In genomic region chr17:43629496-43630426, GRCm38 (mm10) we compare ENCODE assay signal across 8 mouse cellular contexts. TPM values are rescaled to one million over a fixed set of nuclear protein-coding genes. Genes with fewer than 3 reads are reported as not detected.
DNase-seq lines count a peak whose midpoint lies in the region; ATAC-seq lines count a peak whose summit lies in the region.

TSS of gene Tdrd6 (minus strand) at chr17:43630299.

- H3K4me2 ChIP-seq in heart, embryonic 15.5 days, result peak within 1 kb of the TSS; percentile 76
- peak within 1 kb of the TSS; percentile 43 for H3K4me2 ChIP-seq in liver, embryonic 15.5 days
- peak within 1 kb of the TSS; percentile 57 for H3K4me2 ChIP-seq in stomach, embryonic 16.5 days (ENCODE audit: low read depth, low read length)

- 3% methylated on average over 83 of the region's 83 CpGs for WGBS in heart, embryonic 15.5 days
- 5% methylated on average over 76 of the region's 83 CpGs for WGBS in liver, embryonic 15.5 days (ENCODE audit: insufficient replicate concordance)
- 3% methylated on average over 83 of the region's 83 CpGs for WGBS in stomach, embryonic 16.5 days

- no peaks in the 10 kb centered on the region for H3K36me3 ChIP-seq in heart, embryonic 15.5 days
- H3K36me3 ChIP-seq in liver, embryonic 15.5 days (replicated peaks), result no peaks in the 10 kb centered on the region
- H3K36me3 ChIP-seq in stomach, embryonic 16.5 days (ENCODE audit: control insufficient read depth, insufficient read depth, low read length), result no peaks in the 10 kb centered on the region

- no peak within 1 kb of the TSS for H3K27ac ChIP-seq in heart, embryonic 15.5 days
- no peak within 1 kb of the TSS for H3K27ac ChIP-seq in liver, embryonic 15.5 days (replicated peaks)
- H3K27ac ChIP-seq in stomach, embryonic 16.5 days (ENCODE audit: low read length), result no peak within 1 kb of the TSS

- H3K4me3 ChIP-seq in heart, embryonic 15.5 days, result peak within 1 kb of the TSS; percentile 47
- H3K4me3 ChIP-seq in liver, embryonic 15.5 days (replicated peaks), result peak within 1 kb of the TSS; percentile 14; the same call in 1 of the 2 replicates
- peak within 1 kb of the TSS; percentile 33 for H3K4me3 ChIP-seq in stomach, embryonic 16.5 days (replicated peaks; ENCODE audit: low read length)

- no peaks in the 10 kb centered on the region for H3K9me3 ChIP-seq in heart, embryonic 15.5 days (replicated peaks)
- no peaks in the 10 kb centered on the region for H3K9me3 ChIP-seq in liver, embryonic 15.5 days (replicated peaks)
- H3K9me3 ChIP-seq in stomach, embryonic 16.5 days (replicated peaks; ENCODE audit: control insufficient read depth, low read length), result no peaks in the 10 kb centered on the region

- peaks cover 15% of the 10 kb centered on the region for H3K4me1 ChIP-seq in heart, embryonic 15.5 days (replicated peaks)
- H3K4me1 ChIP-seq in liver, embryonic 15.5 days (replicated peaks), result peaks cover 3% of the 10 kb centered on the region; the same call in 1 of the 2 replicates
- H3K4me1 ChIP-seq in stomach, embryonic 16.5 days (ENCODE audit: control insufficient read depth, insufficient read depth, low read length), result peaks cover 12% of the 10 kb centered on the region; the same call in 1 of the 2 replicates

- 0 out of 2 replicates have a peak within 1 kb of the TSS, but pooled peaks have one; percentile 21 for H3K9ac ChIP-seq in heart, embryonic 15.5 days
- no peak within 1 kb of the TSS for H3K9ac ChIP-seq in liver, embryonic 15.5 days
- H3K9ac ChIP-seq in stomach, embryonic 16.5 days (ENCODE audit: low read length), result 0 out of 2 replicates have a peak within 1 kb of the TSS, but pooled peaks have one; percentile 32

- DNase-seq in frontal cortex, postnatal 36 days (ENCODE audit: low spot score in 2 of 2), result no peak
- peak; percentile 15 for DNase-seq in ovary, postnatal 36 days (ENCODE audit: low spot score)
- no peak for DNase-seq in ovary, adult 18-20 months (ENCODE audit: low spot score)

- peak; percentile 63 for ATAC-seq in frontal cortex, adult (ENCODE audit: low TSS enrichment)
- peak; percentile 31; the same call in 1 of the 2 replicates for ATAC-seq in heart, embryonic 15.5 days (replicated peaks; ENCODE audit: insufficient number of reproducible peaks, insufficient read depth, low FRiP score, low read depth)
- ATAC-seq in liver, embryonic 15.5 days (ENCODE audit: insufficient read depth), result no peak
- ATAC-seq in stomach, embryonic 16.5 days (ENCODE audit: insufficient read depth, low FRiP score), result 0 out of 2 replicates have a peak, but pooled peaks have one; percentile 25
- ATAC-seq in activated CD4-positive, CD25-positive, alpha-beta regulatory T cell, adult 4 months, result no peak

- H3K27me3 ChIP-seq in heart, embryonic 15.5 days, result peaks cover 43% of the 10 kb centered on the region
- peaks cover 47% of the 10 kb centered on the region for H3K27me3 ChIP-seq in liver, embryonic 15.5 days
- H3K27me3 ChIP-seq in stomach, embryonic 16.5 days (ENCODE audit: control insufficient read depth, insufficient read depth, low read length), result peaks cover 32% of the 10 kb centered on the region

RNA-seq across cellular contexts. Expression of gene Tdrd6, which starts in this region (rescaled TPM):
- not detected in 2 replicates for polyA plus RNA-seq in heart, embryonic 15.5 days (2015; fragmentation: Nextera tagmentation; extraction: Ambion mirVana)
- polyA plus RNA-seq in liver, embryonic 15.5 days (2015; fragmentation: Nextera tagmentation; extraction: Ambion mirVana), result not detected in 2 replicates
- 0.14 TPM in 1 of 2 replicates, not detected in the other for polyA plus RNA-seq in stomach, embryonic 16.5 days (2015; fragmentation: Nextera tagmentation; extraction: Ambion mirVana)
- polyA plus RNA-seq in activated CD4-positive, CD25-positive, alpha-beta regulatory T cell, adult 4 months (2017; shearing (Covaris generic)), result not detected

Comparison
In these comparisons a context has a peak if more than half of its experiments do, and no peak if none do; other contexts are left out.
1. Peak in ATAC-seq, H3K4me3 ChIP-seq, H3K9ac ChIP-seq and H3K4me2 ChIP-seq in heart, embryonic 15.5 days; RNA of the gene not detected or under 1 TPM.
2. Peak in ATAC-seq, H3K4me3 ChIP-seq, H3K9ac ChIP-seq and H3K4me2 ChIP-seq in stomach, embryonic 16.5 days; RNA of the gene not detected or under 1 TPM.